Mouse (Mus musculus): Measurements from ENCODE around the gene Sphkap.

DNA sequence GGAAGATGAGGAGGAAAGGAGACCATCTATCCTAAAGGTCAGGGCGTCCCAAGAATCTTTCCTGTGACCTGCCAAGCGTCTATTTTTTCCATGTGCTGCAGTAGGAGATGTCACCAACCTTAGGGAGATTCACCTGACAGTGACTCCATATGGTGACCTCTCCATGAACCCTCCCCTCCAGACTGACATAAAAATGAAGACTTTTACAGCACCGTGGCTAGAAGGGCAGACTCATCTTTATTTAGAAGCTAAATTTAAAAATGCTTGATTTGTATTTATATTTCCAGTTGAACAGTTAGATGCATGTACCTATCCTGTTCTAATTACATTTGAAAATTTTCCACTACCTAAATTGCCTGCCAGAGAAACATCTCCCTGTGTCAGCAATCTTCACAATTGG lies 180.1 kb downstream of the Sphkap start:
- TF ChIP-seq CTCF (IDR thresholded peaks at IDR 0.05; ENCODE audit: low read depth) (no peak), EP300 (IDR thresholded peaks at IDR 0.05; ENCODE audit: low read depth) (no peak)
